Mouse (Mus musculus) C2C12 (cell line): Measurements from ENCODE around the gene Hoxc9. TPM values are rescaled to one million over a fixed set of nuclear protein-coding genes. Genes with fewer than 3 reads are reported as not detected.

Experiments used
- H3K27me3 ChIP-seq: one replicate; pipeline ENCODE4 v1.6.1; 2011; ENCODE audit not compliant: control insufficient read depth, insufficient read depth, insufficient read length
- H3K36me3 ChIP-seq: one replicate; pipeline ENCODE4 v1.6.1; 2011; ENCODE audit not compliant: control insufficient read depth, insufficient read depth
- H3K4me3 ChIP-seq: one replicate; pipeline ENCODE4 v1.5.1; 2011; ENCODE audit warnings: mild to moderate bottlenecking, control low read depth; ENCODE audit not compliant: poor library complexity, insufficient read depth, severe bottlenecking
- H3K79me2 ChIP-seq: one replicate; pipeline ENCODE4 v1.6.1; 2011; ENCODE audit not compliant: control insufficient read depth, insufficient read depth
- H3K79me3 ChIP-seq: one replicate; pipeline ENCODE4 v1.6.1; 2011; ENCODE audit warnings: low read depth, control low read depth
- H3ac ChIP-seq: one replicate; pipeline ENCODE3; 2011; ENCODE audit warnings: low read depth; ENCODE audit not compliant: control insufficient read depth, insufficient read length
- CEBPB ChIP-seq: IDR thresholded peaks from one replicate; pipeline ENCODE4 v1.6.1; 2011; ENCODE audit warnings: low read depth, mild to moderate bottlenecking, control low read depth, moderate library complexity
- CTCF ChIP-seq: IDR thresholded peaks from one replicate; pipeline ENCODE4 v1.5.1; 2011; ENCODE audit not compliant: control insufficient read depth, insufficient read depth, insufficient read length
- FOSL1 ChIP-seq: IDR thresholded peaks from one replicate; pipeline ENCODE4 v1.8.0; 2011; ENCODE audit warnings: mild to moderate bottlenecking, low read length; ENCODE audit not compliant: poor library complexity, insufficient read depth, severe bottlenecking
- MAX ChIP-seq: IDR thresholded peaks from one replicate; pipeline ENCODE4 v1.6.1; 2011; ENCODE audit warnings: mild to moderate bottlenecking, control low read depth
- MYOD1 ChIP-seq: IDR thresholded peaks from one replicate; pipeline ENCODE4 v1.6.1; 2011; ENCODE audit warnings: low read depth; ENCODE audit not compliant: control insufficient read depth, insufficient read length
- MYOG ChIP-seq: IDR thresholded peaks from one replicate; pipeline ENCODE4 v1.6.1; 2011; ENCODE audit not compliant: control insufficient read depth, insufficient read length; ENCODE audit errors: extremely low read depth
- USF1 ChIP-seq: IDR thresholded peaks from one replicate; pipeline ENCODE4 v1.6.1; 2011; ENCODE audit warnings: low read depth, mild to moderate bottlenecking, control low read depth, moderate library complexity
- polyA plus RNA-seq: library from polyadenylated mRNA; unstranded; fragments of >200 nt; fragmentation: generic; extraction: Trizol; gene quantifications from one replicate; pipeline ENCODE4 v1.2.1, GENCODE M21; 2012; ENCODE audit warnings: missing spikeins

The Hoxc9 gene
- polyA plus RNA-seq, 1 experiment: 9.4 TPM

DNA sequence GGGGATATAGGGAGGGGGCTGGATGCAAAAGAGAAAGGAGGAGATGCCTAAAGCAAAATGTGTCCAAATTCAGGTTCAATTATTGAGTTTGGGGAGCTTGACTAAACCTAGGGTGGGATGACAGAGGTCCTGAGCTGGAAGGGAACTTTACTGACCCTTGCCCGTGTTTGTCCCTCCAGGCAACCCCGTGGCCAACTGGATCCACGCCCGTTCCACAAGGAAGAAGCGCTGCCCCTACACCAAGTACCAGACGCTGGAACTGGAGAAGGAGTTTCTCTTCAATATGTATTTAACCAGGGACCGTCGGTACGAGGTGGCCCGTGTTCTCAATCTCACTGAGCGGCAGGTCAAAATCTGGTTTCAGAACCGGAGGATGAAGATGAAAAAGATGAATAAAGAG lies 7.5 kb downstream of the Hoxc9 start:
- H3K4me3 ChIP-seq: no peak overlapping the region
- H3K27me3 ChIP-seq: no peaks in the 10 kb centered on the region
- TF ChIP-seq MAX (no peak), MYOD1 (no peak), CEBPB (no peak), CTCF (no peak), FOSL1 (no peak), USF1 (no peak)
- H3ac ChIP-seq: no peak overlapping the region
- H3K79me3 ChIP-seq: peaks cover 47% of the 10 kb centered on the region
- peaks cover 24% of the 10 kb centered on the region for H3K36me3 ChIP-seq
- H3K79me2 ChIP-seq: peaks cover 84% of the 10 kb centered on the region

DNA sequence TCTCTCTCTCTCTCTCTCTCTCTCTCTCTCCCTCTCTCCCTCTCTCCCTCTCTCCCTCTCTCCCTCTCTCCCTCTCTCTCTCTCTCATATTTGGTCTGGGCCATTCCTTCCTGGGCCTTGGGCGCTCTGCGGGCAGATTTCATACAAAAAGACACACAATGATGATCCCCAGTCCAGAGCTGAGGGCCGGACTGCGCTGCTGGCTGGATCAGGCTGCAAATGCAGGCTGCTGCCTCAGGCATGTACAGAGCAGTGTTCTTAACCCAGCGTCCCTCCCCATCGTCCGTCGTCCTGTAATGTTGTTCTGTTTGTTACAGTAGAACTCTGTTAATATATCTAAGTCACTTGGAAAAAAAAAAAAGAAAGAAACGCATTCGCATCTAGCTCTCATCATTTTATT lies 8.3 kb downstream of the Hoxc9 start:
- TF ChIP-seq FOSL1: no peak
- TF ChIP-seq MAX: no peak
- TF ChIP-seq CEBPB: no peak
- no peak for TF ChIP-seq MYOG
- no peak for TF ChIP-seq USF1
- no peak for TF ChIP-seq CTCF
- TF ChIP-seq MYOD1: no peak
- no peak overlapping the region for H3ac ChIP-seq
- peaks cover 84% of the 10 kb centered on the region for H3K79me2 ChIP-seq
- H3K27me3 ChIP-seq: no peaks in the 10 kb centered on the region
- no peak overlapping the region for H3K4me3 ChIP-seq
- H3K79me3 ChIP-seq: peaks cover 40% of the 10 kb centered on the region
- H3K36me3 ChIP-seq: peaks cover 24% of the 10 kb centered on the region

DNA sequence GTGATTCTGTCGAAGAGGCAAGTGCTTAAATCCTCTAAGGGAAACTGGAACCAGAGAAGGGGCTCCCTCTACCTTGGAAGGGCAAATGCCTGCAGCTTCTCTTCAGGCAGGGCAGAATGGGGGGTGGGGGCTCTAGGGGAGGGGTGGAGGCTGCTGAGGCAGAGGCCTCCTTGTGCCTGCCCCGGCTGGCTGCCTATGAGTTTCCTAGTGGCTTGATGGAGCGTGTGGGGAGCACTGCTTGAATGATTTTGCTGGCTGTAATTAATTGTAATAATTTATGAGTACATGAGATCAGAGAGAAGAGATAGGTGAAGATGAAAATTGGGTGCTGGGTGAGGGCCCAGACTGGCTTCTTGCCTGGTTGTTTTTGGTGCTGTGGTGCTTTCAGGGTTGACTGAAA lies 8.7 kb downstream of the Hoxc9 start:
- no peak for TF ChIP-seq CTCF
- H3K27me3 ChIP-seq: no peaks in the 10 kb centered on the region

DNA sequence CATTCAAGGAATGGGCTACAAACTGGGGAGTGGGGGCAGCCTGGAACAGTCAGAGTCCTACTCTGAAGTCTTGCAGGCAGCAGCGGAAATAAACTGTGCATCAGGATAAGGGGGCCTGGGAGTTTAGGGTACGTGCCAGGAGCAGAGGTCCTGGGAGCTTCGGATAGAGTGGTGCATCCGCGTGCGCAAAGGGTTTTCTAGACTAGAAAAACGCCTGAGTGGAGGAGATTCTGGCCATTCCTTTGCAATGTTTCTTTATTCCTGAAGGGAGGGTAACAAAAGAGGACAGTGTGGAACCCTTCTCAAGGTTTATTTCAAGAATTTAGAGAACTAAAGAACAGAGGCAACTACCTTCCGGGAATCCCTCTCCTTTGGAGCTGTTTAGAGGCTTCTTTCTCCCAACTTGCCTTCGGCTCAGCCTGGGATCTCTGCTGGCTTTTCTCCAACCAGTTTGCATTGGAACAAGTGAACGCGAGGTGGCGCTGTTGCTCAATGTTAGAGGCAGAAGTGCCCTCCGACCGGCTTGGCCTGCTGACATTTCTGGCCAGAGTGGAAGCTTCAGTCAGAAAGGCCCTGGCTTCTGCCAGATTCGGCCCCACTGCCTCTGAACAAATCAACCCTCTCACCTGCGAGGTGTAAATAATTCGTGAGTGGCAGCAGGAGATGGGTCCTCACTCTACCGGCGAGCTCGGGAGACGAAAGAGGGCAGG lies 11.0 kb downstream of the Hoxc9 start:
- Histone ChIP-seq H3K27me3 (no peaks in the 10 kb centered on the region), H3K79me3 (peaks cover 18% of the 10 kb centered on the region), H3ac (no peak overlapping the region), H3K4me3 (no peak overlapping the region), H3K79me2 (peaks cover 70% of the 10 kb centered on the region), H3K36me3 (peaks cover 27% of the 10 kb centered on the region)
- TF ChIP-seq FOSL1 (no peak), MYOG (no peak), MAX (peak; percentile 42), CTCF (peak; percentile 94)

More for the DNA sequence above, 8.7 kb downstream of the Hoxc9 start:
- no peak overlapping the region for H3K4me3 ChIP-seq
- no peak overlapping the region for H3ac ChIP-seq
- H3K36me3 ChIP-seq: peaks cover 24% of the 10 kb centered on the region
- H3K79me3 ChIP-seq: peaks cover 36% of the 10 kb centered on the region
- H3K79me2 ChIP-seq: peaks cover 84% of the 10 kb centered on the region

DNA sequence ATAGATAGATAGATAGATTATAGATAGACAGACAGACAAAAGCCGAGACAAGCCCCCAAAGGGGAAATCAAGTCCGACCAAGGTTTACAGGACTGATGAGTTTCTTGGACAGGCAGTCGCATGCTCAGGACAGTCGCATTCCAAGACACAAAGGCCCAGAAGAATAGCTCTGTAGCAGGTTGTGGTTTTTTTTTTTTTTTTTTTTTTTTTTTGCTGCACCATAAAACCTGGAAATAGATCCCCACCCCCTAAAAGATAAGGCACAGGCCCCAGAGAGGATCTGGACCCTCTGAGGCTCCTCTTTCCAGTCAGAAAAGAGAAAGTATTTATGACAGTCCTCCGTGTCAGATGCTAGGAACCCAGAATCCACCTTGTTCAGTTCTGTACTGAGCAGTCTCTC lies 11.8 kb downstream of the Hoxc9 start:
- Histone ChIP-seq H3K36me3 (peaks cover 27% of the 10 kb centered on the region), H3ac (no peak overlapping the region), H3K27me3 (no peaks in the 10 kb centered on the region), H3K79me3 (peaks cover 11% of the 10 kb centered on the region), H3K4me3 (no peak overlapping the region), H3K79me2 (peaks cover 62% of the 10 kb centered on the region)
- no peak for TF ChIP-seq FOSL1

DNA sequence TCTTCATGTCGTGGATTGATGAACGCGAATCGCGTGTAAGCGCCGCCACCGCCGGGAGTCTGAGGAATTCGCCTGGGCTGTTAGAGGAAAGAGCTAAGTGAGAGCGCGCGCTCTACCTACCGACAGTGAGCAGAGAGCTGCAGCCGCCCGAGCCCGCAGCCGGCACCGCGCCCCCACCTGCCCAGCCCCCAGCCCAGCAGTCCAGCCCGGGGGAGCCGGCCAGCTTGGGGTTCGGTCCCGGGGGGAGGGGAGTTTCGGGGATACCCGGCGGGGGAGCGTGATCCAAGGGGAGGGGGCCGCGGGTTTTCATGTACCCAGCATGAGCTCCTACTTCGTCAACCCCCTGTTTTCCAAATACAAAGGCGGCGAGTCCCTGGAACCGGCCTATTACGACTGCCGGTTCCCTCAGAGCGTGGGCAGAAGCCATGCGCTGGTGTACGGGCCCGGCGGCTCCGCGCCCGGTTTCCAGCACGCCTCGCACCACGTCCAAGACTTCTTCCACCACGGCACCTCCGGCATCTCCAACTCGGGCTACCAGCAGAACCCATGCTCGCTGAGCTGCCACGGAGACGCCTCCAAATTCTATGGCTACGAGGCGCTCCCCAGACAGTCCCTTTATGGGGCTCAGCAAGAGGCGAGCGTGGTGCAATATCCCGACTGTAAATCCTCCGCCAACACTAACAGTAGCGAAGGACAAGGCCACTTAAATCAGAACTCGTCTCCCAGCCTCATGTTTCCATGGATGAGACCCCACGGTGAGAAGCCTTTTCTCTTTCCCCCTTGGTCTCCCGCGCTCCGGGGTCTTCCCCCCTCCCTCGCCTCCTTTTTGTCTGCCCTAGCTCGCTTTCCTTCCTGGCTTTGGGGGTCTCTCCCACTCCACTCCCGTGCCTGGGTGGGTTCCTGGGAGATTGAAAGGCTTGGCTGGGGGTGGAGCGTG lies 14.5 kb downstream of the Hoxc9 start, which contains the start of gene Hoxc8:
Gene Hoxc8 (plus strand): TSS at position 147 of the 937 bp plus-strand sequence.
- TF ChIP-seq CTCF: no peak
- no peak for TF ChIP-seq USF1
- TF ChIP-seq MYOD1: no peak
- no peak for TF ChIP-seq FOSL1
- TF ChIP-seq CEBPB: no peak
- TF ChIP-seq MAX: no peak
- TF ChIP-seq MYOG: no peak
- Histone ChIP-seq H3K4me3 (no peak within 1 kb of the TSS), H3K36me3 (peaks cover 8% of the 10 kb centered on the region), H3K79me3 (peaks cover 7% of the 10 kb centered on the region), H3K79me2 (peaks cover 50% of the 10 kb centered on the region), H3ac (no peak within 1 kb of the TSS), H3K27me3 (no peaks in the 10 kb centered on the region)
